Mouse (Mus musculus) heart, postnatal 14 days (tissue): ENCODE data around the gene Ly6g5b. TPM values are rescaled to one million over a fixed set of nuclear protein-coding genes. Genes with fewer than 3 reads are reported as not detected.

Experiments
- total RNA-seq, 2 experiments: library from RNA; stranded (reverse); gene quantifications; 2 replicates each; pipeline ENCODE4 v1.2.3; 2021

The Ly6g5b gene
- total RNA-seq, 2 experiments from 2014 or later, result 0.41 TPM; not detected in 1

Other genes starting within 250 kb of the Ly6g5b start
- gene Zbtb12, start 235.9 kb downstream of the Ly6g5b start, total RNA-seq, result 1 to 10 TPM; 5.1 to 6.1 TPM
- gene Gm20547, start 233.4 kb downstream of the Ly6g5b start, total RNA-seq, result not detected
- 1 to 10 TPM; 4.3 to 6.0 TPM for gene C2, start 217.2 kb downstream of the Ly6g5b start, total RNA-seq
- 10 to 100 TPM; 45.2 to 49.4 TPM for gene Ehmt2, start 217.0 kb downstream of the Ly6g5b start, total RNA-seq
- under 1 TPM in 1 of 2 experiments, not detected in 1; 0.17 TPM for gene Slc44a4, start 201.0 kb downstream of the Ly6g5b start, total RNA-seq
- gene Neu1, start 184.2 kb downstream of the Ly6g5b start, total RNA-seq, result 10 to 100 TPM; 14.0 to 14.6 TPM
- gene Hspa1b, start 156.2 kb downstream of the Ly6g5b start, total RNA-seq, result 1 to 10 TPM; 3.8 to 3.9 TPM
- gene Gm20481, start 145.5 kb downstream of the Ly6g5b start, total RNA-seq, result not detected
- gene Hspa1a, start 143.3 kb downstream of the Ly6g5b start, total RNA-seq, result 1 to 10 TPM; 2.3 to 3.3 TPM
- 1 to 10 TPM; 2.7 to 4.7 TPM for gene Hspa1l, start 142.7 kb downstream of the Ly6g5b start, total RNA-seq
- gene Lsm2, start 133.6 kb downstream of the Ly6g5b start, total RNA-seq, result 10 to 100 TPM; 19.2 to 25.0 TPM
- gene Vars, start 114.4 kb downstream of the Ly6g5b start, total RNA-seq, result 10 to 100 TPM; 24.5 to 26.0 TPM
- 1 to 10 TPM; 5.3 to 5.9 TPM for gene Vwa7, start 98.8 kb downstream of the Ly6g5b start, total RNA-seq
- gene Sapcd1, start 87.4 kb downstream of the Ly6g5b start, total RNA-seq, result under 1 TPM; 0.34 to 0.48 TPM
- gene Msh5, start 68.7 kb downstream of the Ly6g5b start, total RNA-seq, result 1 to 10 TPM; 1.6 to 2.0 TPM
- gene Clic1, start 65.5 kb downstream of the Ly6g5b start, total RNA-seq, result 10 to 100 TPM; 61.6 to 72.9 TPM
- 10 to 100 TPM; 49.3 to 50.0 TPM for gene Ddah2, start 56.4 kb downstream of the Ly6g5b start, total RNA-seq
- gene Ly6g6c, start 50.0 kb downstream of the Ly6g5b start, total RNA-seq, result not detected
- gene Mpig6b, start 49.2 kb downstream of the Ly6g5b start, total RNA-seq, result under 1 TPM; 0.61 to 0.74 TPM
- gene Ly6g6e, start 38.5 kb downstream of the Ly6g5b start, total RNA-seq, result not detected
- 1 to 10 TPM in 1 of 2 experiments, under 1 TPM in 1; 0.67 to 3.3 TPM for gene Ly6g6d, start 37.4 kb downstream of the Ly6g5b start, total RNA-seq
- gene Ly6g6f, start 29.8 kb downstream of the Ly6g5b start, total RNA-seq, result not detected
- gene Abhd16a, start 26.2 kb downstream of the Ly6g5b start, total RNA-seq, result 10 to 100 TPM; 53.7 to 56.7 TPM
- gene Ly6g5c, start 7.1 kb downstream of the Ly6g5b start, total RNA-seq, result not detected
- gene Gpank1, start 6.0 kb upstream of the Ly6g5b start, total RNA-seq, result 1 to 10 TPM; 7.0 to 7.7 TPM
- gene Csnk2b, start 6.6 kb upstream of the Ly6g5b start, total RNA-seq, result 100 to 1,000 TPM; 172 to 176 TPM
- 10 to 100 TPM; 28.0 to 29.6 TPM for gene D17H6S53E, start 10.9 kb upstream of the Ly6g5b start, total RNA-seq
- not detected for gene Apom, start 16.6 kb upstream of the Ly6g5b start, total RNA-seq
- gene Bag6, start 19.8 kb upstream of the Ly6g5b start, total RNA-seq, result 100 to 1,000 TPM; 237 to 245 TPM
- 100 to 1,000 TPM; 148 to 174 TPM for gene Prrc2a, start 49.5 kb upstream of the Ly6g5b start, total RNA-seq
- 1 to 10 TPM; 1.4 to 2.8 TPM for gene Aif1, start 60.6 kb upstream of the Ly6g5b start, total RNA-seq
- gene Lst1, start 73.0 kb upstream of the Ly6g5b start, total RNA-seq, result 1 to 10 TPM; 3.8 to 4.0 TPM
- gene Ltb, start 79.0 kb upstream of the Ly6g5b start, total RNA-seq, result 1 to 10 TPM; 1.2 to 3.8 TPM
- under 1 TPM; 0.29 to 0.39 TPM for gene Tnf, start 86.6 kb upstream of the Ly6g5b start, total RNA-seq
- gene Lta, start 89.9 kb upstream of the Ly6g5b start, total RNA-seq, result under 1 TPM in 1 of 2 experiments, not detected in 1; 0.20 TPM
- under 1 TPM in 1 of 2 experiments, not detected in 1; 0.71 TPM for gene Gm16181, start 105.4 kb upstream of the Ly6g5b start, total RNA-seq
- gene Atp6v1g2, start 118.2 kb upstream of the Ly6g5b start, total RNA-seq, result 1 to 10 TPM; 4.1 to 4.4 TPM
- 10 to 100 TPM in 1 of 2 experiments, 1 to 10 TPM in 1; 8.4 to 10.4 TPM for gene Nfkbil1, start 120.4 kb upstream of the Ly6g5b start, total RNA-seq
- gene Ddx39b, start 126.3 kb upstream of the Ly6g5b start, total RNA-seq, result 100 to 1,000 TPM; 107 to 118 TPM
- gene H2-D1, start 147.3 kb upstream of the Ly6g5b start, total RNA-seq, result 10 to 100 TPM; 77.3 to 77.5 TPM
- gene H2-Q1, start 205.0 kb upstream of the Ly6g5b start, total RNA-seq, result 1 to 10 TPM in 1 of 2 experiments, under 1 TPM in 1; 0.57 to 1.2 TPM
- 1 to 10 TPM; 1.1 to 3.7 TPM for gene H2-Q2, start 226.8 kb upstream of the Ly6g5b start, total RNA-seq